Mouse (Mus musculus): ENCODE results near the gene Cdca3.
A peak's percentile ranks its signal among the peaks of the same experiment; 100 is the strongest.

The Cdca3 gene

GRCm38 (mm10) chr6:124863658-124864298 is 34.4 kb downstream of the Cdca3 start, which contains the start of gene Gpr162:
Gene Gpr162, minus strand, starts transcription at chr6:124863983.
- peak in 1 of 2 experiments; percentile 45 for DNase-seq (ENCODE audit: low spot score in 2 of 2)

GRCm38 (mm10) chr6:124865766-124866362 is 36.5 kb downstream of the Cdca3 start:
- no peak for DNase-seq (ENCODE audit: low spot score in 2 of 2)

- no peak for DNase-seq (ENCODE audit: low spot score in 2 of 2)
Measured at GRCm38 (mm10) chr6:124866560-124866959, 37.2 kb downstream of the Cdca3 start.

GRCm38 (mm10) chr6:124874348-124874747 is 45.0 kb downstream of the Cdca3 start:
- no peak for DNase-seq (ENCODE audit: low spot score in 2 of 2)

GRCm38 (mm10) chr6:124879390-124879789 is 50.0 kb downstream of the Cdca3 start:
- no peak for DNase-seq (ENCODE audit: low spot score in 2 of 2)

GRCm38 (mm10) chr6:124881821-124882220 is 52.5 kb downstream of the Cdca3 start:
- no peak for DNase-seq (ENCODE audit: low spot score in 2 of 2)
